Mouse (Mus musculus): ENCODE measurements around the gene Gm1113. TPM values are rescaled to one million over a fixed set of nuclear protein-coding genes. Genes with fewer than 3 reads are reported as not detected.

Gene Gm1113
- polyA plus RNA-seq, 1 experiment: not detected

DNA sequence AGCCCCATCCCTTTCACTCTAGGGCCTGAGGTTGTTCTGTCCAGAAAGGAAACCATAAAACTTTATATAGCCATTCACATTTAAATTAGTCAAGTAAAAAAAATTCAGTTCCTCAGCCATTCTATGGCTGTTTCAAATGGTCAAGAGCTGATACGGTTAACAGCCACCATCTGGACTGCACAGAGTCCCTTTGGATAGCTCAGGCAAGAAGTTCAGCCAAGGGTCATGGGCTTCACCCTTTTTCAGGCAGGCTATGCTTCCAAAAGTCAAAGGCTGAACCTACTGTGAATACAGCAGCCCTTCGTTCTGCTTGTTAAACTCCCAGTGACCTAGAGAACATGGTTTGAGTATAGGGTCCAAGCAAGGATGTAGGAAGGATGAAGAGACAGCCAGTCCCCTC, 26.6 kb upstream of the Gm1113 start:
- TF ChIP-seq POLR2A (IDR thresholded peaks at IDR 0.05; ENCODE audit: borderline replicate concordance, extremely low read depth, insufficient read depth, insufficient read length, poor library complexity, severe bottlenecking) (no peak), CTCF (IDR thresholded peaks at IDR 0.05; ENCODE audit: borderline replicate concordance, extremely low read depth, insufficient read depth, insufficient read length) (no peak)
- DNase-seq (ENCODE audit: low read depth): no peak

DNA sequence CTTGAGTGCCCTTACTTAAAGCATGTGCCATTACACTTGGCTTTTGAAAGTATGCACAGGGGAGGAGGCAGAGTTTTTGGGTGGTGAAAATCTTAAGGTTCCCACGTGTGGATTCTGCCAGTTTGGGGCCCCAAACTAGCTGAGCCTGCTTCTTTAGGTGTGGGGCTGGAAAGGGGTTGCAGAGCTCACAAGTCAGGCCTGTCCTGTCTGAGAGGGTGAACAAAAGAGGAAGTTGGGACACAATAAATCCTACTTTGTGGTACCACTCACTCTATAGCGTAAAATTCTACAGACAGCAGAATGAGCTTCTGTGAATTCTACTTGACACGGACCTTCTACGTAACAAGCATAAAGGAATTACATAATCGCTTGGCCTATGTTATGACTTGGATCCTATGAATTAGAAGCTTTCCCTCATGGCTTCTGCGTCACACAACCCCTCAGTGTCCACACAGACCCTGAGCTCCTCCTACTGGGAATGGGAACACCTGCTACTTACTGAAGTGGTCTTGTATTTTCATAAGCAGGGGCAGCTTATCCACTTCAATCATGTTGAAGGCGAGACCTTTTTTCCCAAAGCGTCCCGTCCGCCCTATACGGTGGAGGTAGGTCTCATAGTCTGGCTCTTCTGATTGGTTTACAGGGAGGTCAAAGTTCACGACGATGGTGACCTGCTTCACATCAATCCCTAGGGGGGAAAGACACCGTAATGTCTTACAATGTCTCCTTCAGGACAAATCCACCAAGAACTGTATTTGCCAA, 25.2 kb upstream of the Gm1113 start:
- no peak for TF ChIP-seq POLR2A (IDR thresholded peaks at IDR 0.05; ENCODE audit: borderline replicate concordance, extremely low read depth, insufficient read depth, insufficient read length, poor library complexity, severe bottlenecking)
- no peak for TF ChIP-seq CTCF (IDR thresholded peaks at IDR 0.05; ENCODE audit: borderline replicate concordance, extremely low read depth, insufficient read depth, insufficient read length)
- no peak for DNase-seq (ENCODE audit: low read depth)

DNA sequence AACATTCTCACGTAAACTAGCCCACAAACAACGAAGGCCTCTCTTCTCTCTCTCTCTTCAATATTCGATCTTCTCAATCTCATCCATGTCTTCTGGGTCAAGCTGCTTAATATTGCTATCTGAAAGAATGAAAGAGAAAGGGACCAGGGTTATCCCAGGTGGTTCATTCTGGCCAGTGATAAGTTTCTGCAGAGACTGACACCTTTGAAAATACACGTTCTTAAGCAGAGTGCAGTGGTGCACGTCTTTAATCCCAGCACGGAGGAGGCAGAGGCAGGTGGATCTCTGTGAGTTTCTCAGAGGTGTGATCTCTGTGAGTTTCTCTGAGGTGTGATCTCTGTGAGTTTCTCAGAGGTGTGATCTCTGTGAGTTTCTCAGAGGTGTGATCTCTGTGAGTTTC, 23.9 kb upstream of the Gm1113 start:
- no peak for TF ChIP-seq POLR2A (IDR thresholded peaks at IDR 0.05; ENCODE audit: borderline replicate concordance, extremely low read depth, insufficient read depth, insufficient read length, poor library complexity, severe bottlenecking)
- TF ChIP-seq CTCF (IDR thresholded peaks at IDR 0.05; ENCODE audit: borderline replicate concordance, extremely low read depth, insufficient read depth, insufficient read length): no peak
- DNase-seq (ENCODE audit: low read depth): no peak

DNA sequence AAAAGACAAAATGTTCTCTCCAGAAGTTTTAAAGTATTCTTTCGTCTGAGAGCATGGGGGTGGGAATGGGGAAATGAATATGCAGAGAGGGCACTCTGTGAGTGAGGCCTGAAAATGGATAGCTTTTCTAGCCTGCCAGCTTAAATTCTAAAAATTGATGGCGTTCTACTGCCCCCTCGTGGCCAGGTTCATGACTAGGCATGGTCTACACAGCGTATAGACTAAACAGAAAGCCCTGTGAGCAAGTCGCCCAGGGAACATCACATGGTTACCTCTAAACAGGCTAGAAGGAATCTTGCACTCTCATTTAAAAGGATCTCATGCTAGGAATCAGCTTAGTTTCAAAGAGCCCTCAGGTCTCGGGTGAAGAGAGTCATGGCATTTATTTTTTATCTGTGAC, 23.4 kb upstream of the Gm1113 start:
- peak; percentile 88 for DNase-seq (ENCODE audit: low read depth)
- TF ChIP-seq CTCF (IDR thresholded peaks at IDR 0.05; ENCODE audit: borderline replicate concordance, extremely low read depth, insufficient read depth, insufficient read length): peak; percentile 78; the same call in 1 of the 2 replicates
- no peak for TF ChIP-seq POLR2A (IDR thresholded peaks at IDR 0.05; ENCODE audit: borderline replicate concordance, extremely low read depth, insufficient read depth, insufficient read length, poor library complexity, severe bottlenecking)

DNA sequence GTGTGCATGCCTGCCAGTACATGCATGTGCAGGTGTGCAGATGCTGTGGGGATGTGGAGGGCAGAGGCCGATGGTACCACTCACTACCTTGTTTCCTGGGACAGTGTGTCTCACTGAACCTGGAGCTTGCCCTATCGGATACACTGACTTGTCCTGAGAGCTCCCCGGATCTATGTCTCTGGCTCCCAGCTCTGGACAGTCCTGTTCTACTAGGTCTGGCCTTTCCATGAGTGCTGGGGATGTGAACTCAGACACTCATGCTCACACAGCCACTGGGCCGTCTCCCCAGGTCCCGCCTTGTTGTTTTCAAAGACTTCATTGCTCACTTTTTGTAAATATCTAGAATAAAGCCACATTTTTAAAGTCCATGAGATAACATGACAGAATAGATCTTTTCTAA, 23.0 kb upstream of the Gm1113 start:
- TF ChIP-seq POLR2A (IDR thresholded peaks at IDR 0.05; ENCODE audit: borderline replicate concordance, extremely low read depth, insufficient read depth, insufficient read length, poor library complexity, severe bottlenecking) (no peak), CTCF (IDR thresholded peaks at IDR 0.05; ENCODE audit: borderline replicate concordance, extremely low read depth, insufficient read depth, insufficient read length) (no peak)

DNA sequence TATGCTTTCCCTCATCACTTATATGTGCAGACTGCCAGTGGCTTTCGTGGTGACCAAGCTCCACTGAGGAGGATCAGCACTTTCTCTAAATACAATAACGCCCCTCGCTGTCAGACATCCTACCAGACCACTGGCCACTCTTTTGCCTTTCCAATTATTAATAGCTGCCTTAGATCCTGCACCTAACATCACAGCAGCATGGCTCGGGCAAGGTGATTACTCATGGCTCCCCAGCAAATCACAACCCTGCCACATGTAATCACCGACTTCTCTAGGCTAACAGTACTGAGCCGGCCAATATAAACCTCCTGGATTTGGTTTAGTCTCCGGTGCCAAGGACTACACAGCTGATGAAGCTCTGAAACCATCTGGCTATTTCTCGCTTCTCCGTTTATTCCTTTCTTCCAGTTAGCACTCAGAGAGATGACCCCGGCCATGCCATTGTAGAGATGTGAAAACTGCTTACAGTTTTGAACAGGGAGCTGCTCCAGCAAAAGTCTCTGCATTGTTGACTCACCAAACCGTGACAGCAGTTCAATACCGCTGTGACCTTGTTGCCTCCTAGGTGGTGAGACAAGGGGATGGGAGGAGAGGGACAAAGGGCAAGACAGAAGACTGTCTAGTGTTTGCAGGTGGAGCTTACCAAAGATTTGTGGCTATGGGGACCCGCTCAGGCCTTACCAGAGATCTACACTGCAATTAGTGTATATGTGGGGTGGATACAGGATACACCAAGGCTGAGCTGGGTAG, 21.1 kb upstream of the Gm1113 start:
- DNase-seq (ENCODE audit: low read depth): peak; percentile 45
- TF ChIP-seq POLR2A (IDR thresholded peaks at IDR 0.05; ENCODE audit: borderline replicate concordance, extremely low read depth, insufficient read depth, insufficient read length, poor library complexity, severe bottlenecking) (no peak), CTCF (IDR thresholded peaks at IDR 0.05; ENCODE audit: borderline replicate concordance, extremely low read depth, insufficient read depth, insufficient read length) (no peak)

More for the DNA sequence above, 23.0 kb upstream of the Gm1113 start:
- no peak for DNase-seq (ENCODE audit: low read depth)

DNA sequence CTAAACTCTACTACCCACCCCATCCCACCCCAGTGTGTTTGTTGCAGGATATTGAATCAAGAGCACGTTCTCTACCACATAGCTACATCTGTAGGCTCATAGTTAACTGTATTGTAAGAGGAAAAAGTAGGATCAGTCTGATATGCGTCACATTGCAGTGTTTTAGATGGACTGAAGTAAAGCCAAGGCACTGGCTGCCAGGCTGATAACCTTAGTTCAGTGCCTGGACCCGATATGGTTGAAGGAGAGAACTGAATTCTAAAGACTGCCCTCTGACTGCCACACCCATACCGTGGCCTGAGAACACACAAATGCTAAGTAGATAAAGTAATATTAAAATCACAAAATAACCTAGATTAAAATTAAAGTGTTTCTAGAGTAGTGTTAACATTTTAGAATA, 17.8 kb upstream of the Gm1113 start:
- DNase-seq (ENCODE audit: low read depth): no peak
- TF ChIP-seq CTCF (IDR thresholded peaks at IDR 0.05; ENCODE audit: borderline replicate concordance, extremely low read depth, insufficient read depth, insufficient read length) (no peak), POLR2A (IDR thresholded peaks at IDR 0.05; ENCODE audit: borderline replicate concordance, extremely low read depth, insufficient read depth, insufficient read length, poor library complexity, severe bottlenecking) (no peak)

DNA sequence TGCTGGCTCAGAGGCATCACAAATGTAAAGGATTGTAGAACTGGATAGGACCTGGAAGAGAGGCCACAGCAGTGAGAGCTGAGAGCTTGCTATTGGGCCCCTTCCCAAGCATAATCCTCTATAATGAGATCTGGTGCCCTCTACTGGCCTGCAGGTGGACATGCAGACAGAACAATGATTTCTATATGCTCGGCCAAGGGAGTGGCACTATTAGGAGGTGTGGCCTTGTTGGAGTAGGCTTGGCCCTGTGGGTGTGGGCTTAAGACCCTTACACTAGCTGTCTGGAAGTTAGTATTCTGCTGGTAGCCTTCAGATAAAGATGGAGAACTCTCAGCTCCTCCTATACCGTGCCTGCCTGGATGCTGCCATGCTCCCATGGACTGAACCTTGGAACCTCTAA, 17.0 kb upstream of the Gm1113 start:
- TF ChIP-seq POLR2A (IDR thresholded peaks at IDR 0.05; ENCODE audit: borderline replicate concordance, extremely low read depth, insufficient read depth, insufficient read length, poor library complexity, severe bottlenecking): no peak
- TF ChIP-seq CTCF (IDR thresholded peaks at IDR 0.05; ENCODE audit: borderline replicate concordance, extremely low read depth, insufficient read depth, insufficient read length): peak; percentile 84

DNA sequence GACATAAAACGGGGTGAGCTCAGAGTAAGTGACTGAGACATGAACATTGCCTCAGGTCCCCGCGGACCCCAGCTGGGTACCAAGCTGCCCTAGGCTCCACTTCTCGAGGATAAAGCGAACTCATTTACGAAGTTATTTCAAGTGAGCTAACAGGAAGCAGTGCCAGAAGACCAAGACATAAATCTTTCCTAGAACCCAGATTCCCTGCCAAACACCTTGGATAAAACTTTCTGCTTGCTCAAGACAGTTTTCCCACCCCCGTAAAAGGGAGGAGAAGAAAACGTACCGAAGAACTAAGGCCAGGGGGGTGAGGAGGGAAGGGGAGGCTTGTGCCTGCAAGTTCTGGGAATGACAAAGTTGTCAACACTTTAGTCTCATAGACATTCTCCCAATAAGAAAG, 15.2 kb upstream of the Gm1113 start:
- DNase-seq (ENCODE audit: low read depth): no peak
- TF ChIP-seq CTCF (IDR thresholded peaks at IDR 0.05; ENCODE audit: borderline replicate concordance, extremely low read depth, insufficient read depth, insufficient read length) (no peak), POLR2A (IDR thresholded peaks at IDR 0.05; ENCODE audit: borderline replicate concordance, extremely low read depth, insufficient read depth, insufficient read length, poor library complexity, severe bottlenecking) (no peak)

More for the DNA sequence above, 17.0 kb upstream of the Gm1113 start:
- peak; percentile 83 for DNase-seq (ENCODE audit: low read depth)

DNA sequence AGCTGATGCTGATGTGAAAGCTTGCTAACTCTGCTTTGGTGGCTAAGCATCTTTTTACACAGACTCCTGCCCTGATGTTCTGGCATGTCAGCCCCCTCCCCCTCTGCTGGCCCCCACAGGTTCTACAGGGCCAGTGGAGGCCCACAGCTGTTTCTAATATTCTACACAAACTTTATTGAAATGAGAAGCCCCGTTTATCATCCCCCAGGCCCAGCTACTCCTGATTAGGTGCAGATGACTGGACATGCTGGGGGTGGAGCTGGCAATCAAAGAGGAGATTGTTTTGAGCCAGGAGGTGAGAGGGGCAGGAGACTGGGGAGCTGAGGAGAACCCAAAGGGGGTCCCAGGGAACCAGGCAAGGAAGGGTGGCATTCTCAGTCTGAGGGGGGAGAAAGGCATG, 11.7 kb upstream of the Gm1113 start:
- DNase-seq (ENCODE audit: low read depth): no peak
- TF ChIP-seq CTCF (IDR thresholded peaks at IDR 0.05; ENCODE audit: borderline replicate concordance, extremely low read depth, insufficient read depth, insufficient read length) (no peak), POLR2A (IDR thresholded peaks at IDR 0.05; ENCODE audit: borderline replicate concordance, extremely low read depth, insufficient read depth, insufficient read length, poor library complexity, severe bottlenecking) (no peak)

DNA sequence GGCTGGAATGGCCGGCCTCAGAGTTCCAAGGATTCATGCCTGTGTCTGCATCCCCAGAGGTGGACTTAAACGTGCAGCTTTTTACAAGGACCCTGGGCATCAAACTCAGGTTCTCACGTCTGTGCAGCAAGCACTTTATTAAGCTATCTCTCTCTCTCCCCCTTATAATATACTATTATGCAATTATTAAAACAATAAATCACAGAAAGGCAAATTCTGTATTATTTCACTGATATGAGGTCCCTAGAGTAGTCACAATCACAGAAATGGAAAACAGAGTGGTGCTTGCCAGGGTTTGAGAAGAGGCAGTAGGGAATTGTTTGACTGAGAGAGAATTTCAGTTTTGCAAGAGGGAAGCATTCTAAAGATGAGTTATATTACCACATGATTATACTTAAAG, 11.1 kb upstream of the Gm1113 start:
- TF ChIP-seq POLR2A (IDR thresholded peaks at IDR 0.05; ENCODE audit: borderline replicate concordance, extremely low read depth, insufficient read depth, insufficient read length, poor library complexity, severe bottlenecking) (no peak), CTCF (IDR thresholded peaks at IDR 0.05; ENCODE audit: borderline replicate concordance, extremely low read depth, insufficient read depth, insufficient read length) (no peak)
- DNase-seq (ENCODE audit: low read depth): no peak
